Mouse (Mus musculus) midbrain, embryonic 12.5 days (tissue): ENCODE measurements around the gene Asb13. TPM values are rescaled to one million over a fixed set of nuclear protein-coding genes. Genes with fewer than 3 reads are reported as not detected.

Experiments used
- ATAC-seq: fragments of 200-750 bp; cut with Nextera tagmentation; 2 replicates; pipeline ENCODE4 v1.8.0; 2017; ENCODE audit warnings: low read depth, moderate TSS enrichment, moderate library complexity; ENCODE audit not compliant: low FRiP score
- H3K27ac ChIP-seq: fragments of 300-500 bp; sonication (generic); replicated peaks from 2 replicates; pipeline ENCODE4 v1.5.1; 2016; ENCODE audit warnings: mild to moderate bottlenecking
- H3K27me3 ChIP-seq: fragments of 300-500 bp; sonication (generic); 2 replicates; pipeline ENCODE4 v1.6.1; 2016; ENCODE audit warnings: mild to moderate bottlenecking
- H3K36me3 ChIP-seq: fragments of 300-500 bp; sonication (generic); 2 replicates; pipeline ENCODE4 v1.6.1; 2016
- H3K4me1 ChIP-seq: fragments of 300-500 bp; sonication (generic); 2 replicates; pipeline ENCODE4 v1.6.1; 2016
- H3K4me2 ChIP-seq: fragments of 300-500 bp; sonication (generic); replicated peaks from 2 replicates; pipeline ENCODE4 v1.6.1; 2016; ENCODE audit warnings: mild to moderate bottlenecking, moderate library complexity
- H3K4me3 ChIP-seq: fragments of 300-500 bp; sonication (generic); 2 replicates; pipeline ENCODE4 v1.5.1; 2016; ENCODE audit warnings: mild to moderate bottlenecking
- H3K9ac ChIP-seq: fragments of 300-500 bp; sonication (generic); replicated peaks from 2 replicates; pipeline ENCODE4 v1.6.1; 2016; ENCODE audit warnings: mild to moderate bottlenecking, moderate library complexity
- H3K9me3 ChIP-seq: fragments of 300-500 bp; sonication (generic); 2 replicates; pipeline ENCODE4 v1.6.1; 2016; ENCODE audit warnings: mild to moderate bottlenecking
- WGBS: fragments of 180-500 bp; shearing (Covaris S2); methylation state at CpG from one replicate; pipeline ENCODE4 v1.1.7; 2016; 5-methylcytosine and 5-hydroxymethylcytosine counted together
- polyA plus RNA-seq: library from polyadenylated mRNA; unstranded; fragments of >200 nt; fragmentation: Nextera tagmentation; extraction: Ambion mirVana; gene quantifications from 2 replicates; pipeline ENCODE4 v1.2.1, GENCODE M21; 2016

Asb13 gene
- polyA plus RNA-seq, result 13.2 and 13.3 TPM in 2 replicates

GRCm38 (mm10) chr13:3633895-3634811 is at the start of gene Asb13:
Gene Asb13 (plus strand): TSS chr13:3634032.
- peak; percentile 94 for ATAC-seq
- Histone ChIP-seq H3K9ac (peak within 1 kb of the TSS; percentile 79), H3K4me3 (peak within 1 kb of the TSS; percentile 70), H3K4me1 (peaks cover 2% of the 10 kb centered on the region; the same call in 1 of the 2 replicates), H3K9me3 (no peaks in the 10 kb centered on the region), H3K36me3 (no peaks in the 10 kb centered on the region), H3K27me3 (peaks cover 3% of the 10 kb centered on the region; the same call in 1 of the 2 replicates), H3K27ac (0 out of 2 replicates have a peak within 1 kb of the TSS, but pooled peaks have one; percentile 39), H3K4me2 (peak within 1 kb of the TSS; percentile 61)
- WGBS, result under 1% methylated on average over 47 of the region's 47 CpGs

GRCm38 (mm10) chr13:3590789-3591188 is 43.0 kb upstream of the Asb13 start:
- no peak for ATAC-seq
- no peak overlapping the region for H3K9ac ChIP-seq
- no peak overlapping the region for H3K27ac ChIP-seq
- H3K27me3 ChIP-seq, result no peaks in the 10 kb centered on the region
- H3K4me3 ChIP-seq, result no peak overlapping the region
- peaks cover 57% of the 10 kb centered on the region for H3K36me3 ChIP-seq
- no peaks in the 10 kb centered on the region for H3K4me1 ChIP-seq
- no peak overlapping the region for H3K4me2 ChIP-seq
- 93% methylated on average over 3 of the region's 3 CpGs for WGBS
- no peaks in the 10 kb centered on the region for H3K9me3 ChIP-seq

- H3K27me3 ChIP-seq, result no peaks in the 10 kb centered on the region
- no peak overlapping the region for H3K4me3 ChIP-seq
- no peaks in the 10 kb centered on the region for H3K9me3 ChIP-seq
- no peak for ATAC-seq
- H3K4me2 ChIP-seq, result no peak overlapping the region
- no peak overlapping the region for H3K27ac ChIP-seq
- H3K36me3 ChIP-seq, result peaks cover 61% of the 10 kb centered on the region
- no peaks in the 10 kb centered on the region for H3K4me1 ChIP-seq
- 96% methylated on average over 1 of the region's 1 CpGs for WGBS
- H3K9ac ChIP-seq, result no peak overlapping the region
Measured at GRCm38 (mm10) chr13:3594311-3594710, 39.5 kb upstream of the Asb13 start.

- WGBS, result 93% methylated on average over 6 of the region's 6 CpGs
- H3K4me2 ChIP-seq, result no peak overlapping the region
- no peak overlapping the region for H3K27ac ChIP-seq
- ATAC-seq, result no peak
- H3K9me3 ChIP-seq, result no peaks in the 10 kb centered on the region
- H3K36me3 ChIP-seq, result peaks cover 50% of the 10 kb centered on the region
- H3K4me1 ChIP-seq, result no peaks in the 10 kb centered on the region
- H3K9ac ChIP-seq, result no peak overlapping the region
- H3K27me3 ChIP-seq, result no peaks in the 10 kb centered on the region
- H3K4me3 ChIP-seq, result no peak overlapping the region
Measured at GRCm38 (mm10) chr13:3596232-3596631, 37.6 kb upstream of the Asb13 start.

- no peaks in the 10 kb centered on the region for H3K9me3 ChIP-seq
- peak overlapping the region; percentile 77 for H3K4me2 ChIP-seq
- H3K9ac ChIP-seq, result peak overlapping the region; percentile 78
- peak overlapping the region; percentile 92; the same call in 1 of the 2 replicates for H3K27ac ChIP-seq
- 27% methylated on average over 8 of the region's 8 CpGs for WGBS
- no peak for ATAC-seq
- peak overlapping the region; percentile 72 for H3K4me3 ChIP-seq
- H3K4me1 ChIP-seq, result 0 out of 2 replicates have a peak, but pooled peaks cover 4% of the 10 kb centered on the region
- H3K27me3 ChIP-seq, result no peaks in the 10 kb centered on the region
- no peaks in the 10 kb centered on the region for H3K36me3 ChIP-seq
Measured at GRCm38 (mm10) chr13:3609780-3610117, 24.1 kb upstream of the Asb13 start.

GRCm38 (mm10) chr13:3610118-3610794 is 23.6 kb upstream of the Asb13 start:
- peak overlapping the region; percentile 77 for H3K4me2 ChIP-seq
- 0 out of 2 replicates have a peak, but pooled peaks cover 4% of the 10 kb centered on the region for H3K4me1 ChIP-seq
- under 1% methylated on average over 38 of the region's 50 CpGs for WGBS
- peak overlapping the region; percentile 78 for H3K9ac ChIP-seq
- H3K9me3 ChIP-seq, result no peaks in the 10 kb centered on the region
- H3K36me3 ChIP-seq, result no peaks in the 10 kb centered on the region
- peak; percentile 59 for ATAC-seq
- H3K27ac ChIP-seq, result peak overlapping the region; percentile 92
- H3K27me3 ChIP-seq, result no peaks in the 10 kb centered on the region
- H3K4me3 ChIP-seq, result peak overlapping the region; percentile 72

- H3K36me3 ChIP-seq, result no peaks in the 10 kb centered on the region
- ATAC-seq, result peak; percentile 99
- H3K4me1 ChIP-seq, result 0 out of 2 replicates have a peak, but pooled peaks cover 4% of the 10 kb centered on the region
- H3K27ac ChIP-seq, result peak within 1 kb of the TSS; percentile 92
- under 1% methylated on average over 58 of the region's 58 CpGs for WGBS
- H3K4me2 ChIP-seq, result peak within 1 kb of the TSS; percentile 77
- no peaks in the 10 kb centered on the region for H3K9me3 ChIP-seq
- H3K27me3 ChIP-seq, result no peaks in the 10 kb centered on the region
- peak within 1 kb of the TSS; percentile 78 for H3K9ac ChIP-seq
- peak within 1 kb of the TSS; percentile 72 for H3K4me3 ChIP-seq
Measured at GRCm38 (mm10) chr13:3610795-3611438, 22.9 kb upstream of the Asb13 start, which contains the start of gene Fam208b. Gene Fam208b (minus strand): TSS chr13:3611108.

GRCm38 (mm10) chr13:3627139-3627538 is 6.7 kb upstream of the Asb13 start:
- Histone ChIP-seq H3K9me3 (no peaks in the 10 kb centered on the region), H3K4me1 (no peaks in the 10 kb centered on the region), H3K27ac (no peak overlapping the region), H3K9ac (no peak overlapping the region), H3K27me3 (no peaks in the 10 kb centered on the region), H3K36me3 (no peaks in the 10 kb centered on the region), H3K4me3 (no peak overlapping the region), H3K4me2 (no peak overlapping the region)
- 50% methylated on average over 3 of the region's 3 CpGs for WGBS
- ATAC-seq, result no peak

GRCm38 (mm10) chr13:3628102-3628501 is 5.7 kb upstream of the Asb13 start:
- no peak for ATAC-seq
- Histone ChIP-seq H3K9me3 (no peaks in the 10 kb centered on the region), H3K4me1 (no peaks in the 10 kb centered on the region), H3K4me2 (no peak overlapping the region), H3K27ac (no peak overlapping the region), H3K36me3 (no peaks in the 10 kb centered on the region), H3K9ac (no peak overlapping the region), H3K27me3 (peaks cover 3% of the 10 kb centered on the region; the same call in 1 of the 2 replicates), H3K4me3 (no peak overlapping the region)
- 37% methylated on average over 3 of the region's 3 CpGs for WGBS

- no peak for ATAC-seq
- no peaks in the 10 kb centered on the region for H3K9me3 ChIP-seq
- no peak overlapping the region for H3K4me3 ChIP-seq
- peaks cover 2% of the 10 kb centered on the region; the same call in 1 of the 2 replicates for H3K4me1 ChIP-seq
- no peak overlapping the region for H3K27ac ChIP-seq
- H3K27me3 ChIP-seq, result peaks cover 3% of the 10 kb centered on the region; the same call in 1 of the 2 replicates
- H3K36me3 ChIP-seq, result no peaks in the 10 kb centered on the region
- H3K9ac ChIP-seq, result no peak overlapping the region
- H3K4me2 ChIP-seq, result no peak overlapping the region
- 88% methylated on average over 9 of the region's 9 CpGs for WGBS
Measured at GRCm38 (mm10) chr13:3632551-3632950, 1.3 kb upstream of the Asb13 start.

- peaks cover 2% of the 10 kb centered on the region; the same call in 1 of the 2 replicates for H3K4me1 ChIP-seq
- H3K9ac ChIP-seq, result no peak overlapping the region
- H3K36me3 ChIP-seq, result no peaks in the 10 kb centered on the region
- H3K27ac ChIP-seq, result no peak overlapping the region
- 44% methylated on average over 6 of the region's 6 CpGs for WGBS
- H3K9me3 ChIP-seq, result no peaks in the 10 kb centered on the region
- ATAC-seq, result no peak
- H3K27me3 ChIP-seq, result peaks cover 3% of the 10 kb centered on the region; the same call in 1 of the 2 replicates
- no peak overlapping the region for H3K4me2 ChIP-seq
- H3K4me3 ChIP-seq, result no peak overlapping the region
Measured at GRCm38 (mm10) chr13:3633131-3633530, 701 bp upstream of the Asb13 start.
